Mouse (Mus musculus): ENCODE measurements around the gene Tom1. TPM values are rescaled to one million over a fixed set of nuclear protein-coding genes. Genes with fewer than 3 reads are reported as not detected.
A peak's percentile ranks its signal among the peaks of the same experiment; 100 is the strongest.

Tom1 gene
- polyA plus RNA-seq, 1 experiment from 2014 or later: 38.4 TPM

DNA sequence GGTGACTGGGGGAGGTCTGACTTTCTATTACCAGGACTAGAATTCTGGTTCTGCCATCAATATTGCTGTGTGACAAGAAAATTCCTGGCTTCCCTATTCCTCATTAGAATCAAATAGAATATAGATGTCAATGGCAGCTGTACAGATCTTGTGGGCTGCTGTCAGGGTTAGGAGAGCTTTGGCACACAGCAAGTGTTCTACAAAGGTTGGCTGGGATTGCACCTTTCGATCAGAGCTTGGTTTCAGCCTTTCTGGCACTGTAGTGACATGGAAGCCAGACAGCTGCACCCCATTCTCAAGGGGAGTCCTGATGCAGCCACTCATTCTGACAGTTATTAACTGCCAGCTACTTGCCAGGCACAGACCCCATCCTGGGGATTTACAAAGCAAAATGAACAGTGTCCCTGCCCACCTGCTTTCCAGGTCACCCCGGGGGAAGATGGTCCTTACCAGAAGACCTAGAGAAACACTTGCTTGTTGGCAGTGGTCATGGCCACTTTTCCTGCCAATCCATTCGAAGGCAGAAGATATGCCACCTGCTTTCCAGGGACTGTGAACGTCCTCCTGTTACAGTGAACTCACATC lies 57.4 kb downstream of the Tom1 start:
- H3K27ac ChIP-seq: no peak overlapping the region

GRCm38 (mm10) chr8:75093399-75094156 lies 60.1 kb downstream of the Tom1 start, which contains the start of gene Hmox1:
Hmox1 (plus strand) TSS chr8:75093621.
- no peaks in the 10 kb centered on the region for H3K4me1 ChIP-seq (replicated peaks; ENCODE audit: insufficient read depth, low read length)
- 1% methylated on average over 36 of the region's 36 CpGs for WGBS
- peak; percentile 93 for ATAC-seq (replicated peaks; ENCODE audit: low FRiP score, low read depth)
- peak; percentile 97 for DNase-seq (ENCODE audit: low spot score)
- H3K27ac ChIP-seq: peak within 1 kb of the TSS; percentile 75
- no peaks in the 10 kb centered on the region for H3K27me3 ChIP-seq (ENCODE audit: insufficient read depth, low read length)
- no peaks in the 10 kb centered on the region for H3K9me3 ChIP-seq (replicated peaks; ENCODE audit: low read length)
- peak within 1 kb of the TSS; percentile 81 for H3K4me2 ChIP-seq (ENCODE audit: low read length)
- no peak for TF ChIP-seq CTCF (IDR thresholded peaks at IDR 0.05; ENCODE audit: low read depth)
- peak within 1 kb of the TSS; percentile 57 for H3K4me3 ChIP-seq (replicated peaks; ENCODE audit: low read depth, low read length)
- H3K36me3 ChIP-seq (ENCODE audit: insufficient read depth, low read length): 0 out of 2 replicates have a peak, but pooled peaks cover 10% of the 10 kb centered on the region
- H3K9ac ChIP-seq (ENCODE audit: low read depth, low read length): peak within 1 kb of the TSS; percentile 73

More for the DNA sequence above, 57.4 kb downstream of the Tom1 start:
- no peaks in the 10 kb centered on the region for H3K36me3 ChIP-seq (ENCODE audit: insufficient read depth, low read length)
- ATAC-seq (replicated peaks; ENCODE audit: low FRiP score, low read depth) (no peak), DNase-seq (ENCODE audit: low spot score) (no peak)
- TF ChIP-seq CTCF (IDR thresholded peaks at IDR 0.05; ENCODE audit: low read depth): no peak
- no peaks in the 10 kb centered on the region for H3K27me3 ChIP-seq (ENCODE audit: insufficient read depth, low read length)
- no peak overlapping the region for H3K4me2 ChIP-seq (ENCODE audit: low read length)
- H3K9ac ChIP-seq (ENCODE audit: low read depth, low read length): no peak overlapping the region
- H3K4me3 ChIP-seq (replicated peaks; ENCODE audit: low read depth, low read length): no peak overlapping the region
- no peaks in the 10 kb centered on the region for H3K4me1 ChIP-seq (replicated peaks; ENCODE audit: insufficient read depth, low read length)
- 85% methylated on average over 4 of the region's 4 CpGs for WGBS
- H3K9me3 ChIP-seq (replicated peaks; ENCODE audit: low read length): no peaks in the 10 kb centered on the region

DNA sequence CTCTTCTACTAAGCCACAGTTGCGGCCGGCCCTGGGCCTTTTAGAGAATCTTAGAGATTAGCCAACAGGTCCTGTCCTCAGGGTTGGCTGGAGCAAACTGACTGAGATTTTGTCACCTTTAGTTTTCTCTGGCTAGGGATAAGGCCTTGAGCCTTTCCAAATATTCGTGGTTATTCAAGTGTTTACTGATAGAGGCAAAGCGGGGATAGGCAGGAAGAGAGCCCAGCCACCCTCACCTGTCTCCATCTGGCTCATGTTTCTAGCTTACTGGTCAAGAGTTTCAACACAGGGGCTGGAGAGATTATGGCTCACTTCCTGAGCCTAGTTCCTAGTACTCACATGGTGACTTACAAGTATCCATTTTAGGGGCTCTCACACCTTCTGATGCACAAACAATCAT lies 69.5 kb downstream of the Tom1 start:
- no peak overlapping the region for H3K27ac ChIP-seq
- no peak for ATAC-seq (replicated peaks; ENCODE audit: low FRiP score, low read depth)
- no peak for TF ChIP-seq CTCF (IDR thresholded peaks at IDR 0.05; ENCODE audit: low read depth)
- WGBS: 91% methylated on average over 4 of the region's 4 CpGs
- H3K4me1 ChIP-seq (replicated peaks; ENCODE audit: insufficient read depth, low read length): no peaks in the 10 kb centered on the region
- H3K27me3 ChIP-seq (ENCODE audit: insufficient read depth, low read length): no peaks in the 10 kb centered on the region
- H3K36me3 ChIP-seq (ENCODE audit: insufficient read depth, low read length): 0 out of 2 replicates have a peak, but pooled peaks cover 2% of the 10 kb centered on the region
- no peaks in the 10 kb centered on the region for H3K9me3 ChIP-seq (replicated peaks; ENCODE audit: low read length)
- H3K9ac ChIP-seq (ENCODE audit: low read depth, low read length): no peak overlapping the region
- H3K4me3 ChIP-seq (replicated peaks; ENCODE audit: low read depth, low read length): no peak overlapping the region
- DNase-seq (ENCODE audit: low spot score): no peak
- no peak overlapping the region for H3K4me2 ChIP-seq (ENCODE audit: low read length)

DNA sequence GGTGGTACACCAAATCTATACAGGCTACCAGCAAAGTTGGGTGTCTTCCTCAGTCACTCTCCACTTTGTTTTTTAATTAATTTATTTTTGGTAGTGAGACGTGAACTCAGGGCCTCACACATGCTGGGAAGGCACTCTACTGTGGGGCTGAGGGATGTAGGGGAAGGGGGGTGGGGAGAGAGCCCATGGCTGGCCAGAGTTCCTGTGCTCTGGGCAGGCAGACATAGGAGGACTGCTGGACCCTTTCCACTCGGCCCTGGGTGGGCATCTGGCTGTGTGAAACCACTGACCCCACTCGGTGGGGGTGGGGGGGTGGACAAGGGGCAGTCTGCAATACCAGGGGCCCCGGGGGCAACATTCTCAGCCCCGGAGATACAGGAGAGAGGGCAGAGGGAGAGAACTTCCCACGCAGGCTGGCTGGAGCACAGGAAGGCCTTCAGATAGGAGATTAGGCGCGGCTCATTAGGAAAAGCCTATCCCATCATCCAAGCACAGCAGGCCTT lies 69.9 kb downstream of the Tom1 start:
- Histone ChIP-seq H3K9ac (ENCODE audit: low read depth, low read length) (no peak overlapping the region), H3K27ac (no peak overlapping the region), H3K4me3 (replicated peaks; ENCODE audit: low read depth, low read length) (no peak overlapping the region), H3K4me2 (ENCODE audit: low read length) (no peak overlapping the region), H3K36me3 (ENCODE audit: insufficient read depth, low read length) (no peaks in the 10 kb centered on the region), H3K4me1 (replicated peaks; ENCODE audit: insufficient read depth, low read length) (no peaks in the 10 kb centered on the region), H3K9me3 (replicated peaks; ENCODE audit: low read length) (no peaks in the 10 kb centered on the region), H3K27me3 (ENCODE audit: insufficient read depth, low read length) (no peaks in the 10 kb centered on the region)
- DNase-seq (ENCODE audit: low spot score) (no peak), ATAC-seq (replicated peaks; ENCODE audit: low FRiP score, low read depth) (no peak)
- TF ChIP-seq CTCF (IDR thresholded peaks at IDR 0.05; ENCODE audit: low read depth): no peak
- WGBS: 28% methylated on average over 8 of the region's 8 CpGs

DNA sequence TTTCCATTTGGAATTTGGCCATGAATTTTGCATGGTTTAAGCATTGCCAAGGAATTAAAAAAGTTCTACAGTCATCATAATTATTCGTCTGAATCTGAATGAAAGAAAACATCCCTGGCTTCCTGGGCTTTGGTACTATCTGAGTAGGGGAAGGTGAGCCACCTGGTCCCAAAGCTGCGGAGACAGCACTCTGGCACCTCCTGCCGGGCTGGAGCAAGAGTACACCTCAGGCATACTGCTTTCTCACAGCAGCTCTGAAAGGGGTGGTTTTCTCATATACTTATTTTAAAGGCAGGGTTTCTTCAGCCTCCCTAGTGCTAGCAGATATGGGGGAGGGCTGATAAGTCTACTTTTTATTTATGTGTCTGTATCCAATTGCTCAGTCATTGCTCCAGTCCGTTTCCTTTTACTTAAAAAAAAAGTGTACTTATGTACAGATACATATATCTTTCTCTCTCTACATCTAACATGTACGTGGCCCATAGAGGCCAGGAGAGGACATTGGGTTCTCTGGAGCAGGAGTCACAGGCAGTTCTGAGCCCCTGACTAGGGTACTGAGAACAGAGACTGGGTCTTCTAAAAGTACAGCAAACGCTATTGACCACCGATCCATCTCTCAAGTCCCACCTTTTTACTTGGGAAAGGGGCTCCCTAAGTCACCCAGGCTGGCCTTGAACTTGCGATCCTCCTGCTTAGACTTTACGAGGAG lies 75.2 kb downstream of the Tom1 start:
- H3K4me1 ChIP-seq (replicated peaks; ENCODE audit: insufficient read depth, low read length): peaks cover 3% of the 10 kb centered on the region; the same call in 1 of the 2 replicates
- no peaks in the 10 kb centered on the region for H3K27me3 ChIP-seq (ENCODE audit: insufficient read depth, low read length)
- peak; percentile 93 for DNase-seq (ENCODE audit: low spot score)
- peak; percentile 80 for ATAC-seq (replicated peaks; ENCODE audit: low FRiP score, low read depth)
- H3K27ac ChIP-seq: peak overlapping the region; percentile 85
- H3K9me3 ChIP-seq (replicated peaks; ENCODE audit: low read length): no peaks in the 10 kb centered on the region
- TF ChIP-seq CTCF (IDR thresholded peaks at IDR 0.05; ENCODE audit: low read depth): peak; percentile 94
- H3K36me3 ChIP-seq (ENCODE audit: insufficient read depth, low read length): peaks cover 13% of the 10 kb centered on the region
- 0% methylated on average over 9 of the region's 9 CpGs for WGBS
- H3K9ac ChIP-seq (ENCODE audit: low read depth, low read length): peak overlapping the region; percentile 79
- peak overlapping the region; percentile 56 for H3K4me3 ChIP-seq (replicated peaks; ENCODE audit: low read depth, low read length)
- H3K4me2 ChIP-seq (ENCODE audit: low read length): peak overlapping the region; percentile 85
